13 mouse cellular contexts compared by ENCODE assay signal in the genomic region with DNA sequence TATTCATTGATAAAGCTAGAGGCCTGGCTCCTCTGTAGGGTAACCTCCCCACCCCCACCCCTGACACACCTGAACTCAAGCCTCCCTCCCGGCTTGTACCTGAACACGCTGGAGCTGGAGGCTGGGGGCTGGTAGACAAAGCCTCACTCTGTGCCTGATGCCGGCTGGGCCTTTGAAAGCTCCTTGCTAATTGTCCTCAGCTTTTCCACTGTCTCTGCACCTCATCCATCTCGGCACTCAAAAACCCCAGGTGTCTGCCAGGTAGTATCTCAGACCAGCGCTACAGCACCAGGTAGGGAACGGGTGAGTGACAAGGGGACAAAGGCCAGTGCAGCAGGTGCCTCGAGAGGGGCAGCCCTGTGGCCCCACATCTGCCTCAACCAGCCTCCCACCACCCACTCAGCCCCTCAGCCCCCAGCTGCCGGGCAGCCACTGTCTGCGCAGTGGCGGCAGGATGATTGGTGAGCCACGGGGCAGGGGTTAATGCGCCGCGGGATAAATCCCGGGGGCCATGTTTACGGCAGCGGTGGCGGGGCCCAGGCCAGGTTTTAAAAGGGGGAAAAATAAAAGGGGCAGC. TPM values are rescaled to one million over a fixed set of nuclear protein-coding genes. Genes with fewer than 3 reads are reported as not detected.
DNase-seq lines count a peak whose midpoint lies in the region; ATAC-seq lines count a peak whose summit lies in the region.
"Had no signal": no experiment of that assay in that cellular context is flagged by ENCODE, and none has a peak within 500 bp of the region (broad histone marks: within the 10 kb centered on the region; RNA-seq: fewer than 3 reads in every experiment).

No protein-coding gene starts in this region.

- H3K27ac ChIP-seq in kidney, embryonic 15.5 days = no peak overlapping the region
- H3K27ac ChIP-seq in embryonic facial prominence, embryonic 11.5 days (replicated peaks; ENCODE audit: low read depth, low read length) = no peak overlapping the region
- H3K27ac ChIP-seq in limb, embryonic 10.5 days = peak overlapping the region; percentile 61
- H3K27ac ChIP-seq in neural tube, embryonic 11.5 days (ENCODE audit: low read depth, low read length) = no peak overlapping the region
- H3K27ac ChIP-seq: layer of hippocampus, adult 2 months had no signal

- WGBS in kidney, embryonic 15.5 days = 5% methylated on average over 18 of the region's 18 CpGs
- 4% methylated on average over 18 of the region's 18 CpGs for WGBS in embryonic facial prominence, embryonic 11.5 days
- 1% methylated on average over 18 of the region's 18 CpGs for WGBS in limb, embryonic 10.5 days
- 1% methylated on average over 18 of the region's 18 CpGs for WGBS in neural tube, embryonic 11.5 days

- no peaks in the 10 kb centered on the region for H3K9me3 ChIP-seq in kidney, embryonic 15.5 days (replicated peaks)
- no peaks in the 10 kb centered on the region for H3K9me3 ChIP-seq in embryonic facial prominence, embryonic 11.5 days (replicated peaks; ENCODE audit: control insufficient read depth, low read length)
- no peaks in the 10 kb centered on the region for H3K9me3 ChIP-seq in limb, embryonic 10.5 days (replicated peaks)
- no peaks in the 10 kb centered on the region for H3K9me3 ChIP-seq in neural tube, embryonic 11.5 days (ENCODE audit: control insufficient read depth, low read length)

- H3K4me3 ChIP-seq in kidney, embryonic 15.5 days (replicated peaks) = no peak overlapping the region
- H3K4me3 ChIP-seq in embryonic facial prominence, embryonic 11.5 days (ENCODE audit: low read depth, low read length) = no peak overlapping the region
- H3K4me3 ChIP-seq in limb, embryonic 10.5 days = peak overlapping the region; percentile 30
- no peak overlapping the region for H3K4me3 ChIP-seq in neural tube, embryonic 11.5 days (ENCODE audit: low read depth, low read length)
- H3K4me3 ChIP-seq: layer of hippocampus, adult 2 months had no signal

- peak overlapping the region; percentile 23; the same call in 1 of the 2 replicates for H3K4me2 ChIP-seq in kidney, embryonic 15.5 days
- peak overlapping the region; percentile 19; the same call in 1 of the 2 replicates for H3K4me2 ChIP-seq in embryonic facial prominence, embryonic 11.5 days (ENCODE audit: low read depth, low read length)
- H3K4me2 ChIP-seq in neural tube, embryonic 11.5 days (ENCODE audit: low read depth) = peak overlapping the region; percentile 17; the same call in 1 of the 2 replicates

- DNase-seq in kidney, adult 8-10 months = no peak
- DNase-seq in embryonic facial prominence, embryonic 11.5 days (ENCODE audit: low spot score) = no peak
- peak; percentile 72 for DNase-seq in limb, embryonic 10.5 days (ENCODE audit: low spot score)
- DNase-seq in neural tube, embryonic 11.5 days (ENCODE audit: low spot score) = peak; percentile 79
- DNase-seq in layer of hippocampus, postnatal 10 days (ENCODE audit: low spot score in 2 of 2) = no peak
- DNase-seq in cerebellum, postnatal 4 days (ENCODE audit: low spot score in 2 of 2) = no peak
- no peak for DNase-seq in gastrocnemius, postnatal 36 days
- DNase-seq: liver; lung, postnatal 14 days; thymus, postnatal 14 days had no signal

- intact Hi-C loops in gastrocnemius, postnatal 36 days (cut with DNase I) = no loop called here

- peak; percentile 33 for ATAC-seq in kidney, embryonic 15.5 days (replicated peaks; ENCODE audit: low FRiP score)
- 0 out of 2 replicates have a peak, but pooled peaks have one; percentile 9 for ATAC-seq in embryonic facial prominence, embryonic 11.5 days (replicated peaks; ENCODE audit: insufficient number of reproducible peaks, low FRiP score, low TSS enrichment, low read depth)
- peak; percentile 56; the same call in 1 of the 2 replicates for ATAC-seq in neural tube, embryonic 11.5 days (ENCODE audit: insufficient read depth, low FRiP score, low TSS enrichment)
- ATAC-seq: activated CD4-positive, CD25-positive, alpha-beta regulatory T cell, adult 4 months had no signal

- no peaks in the 10 kb centered on the region for H3K36me3 ChIP-seq in kidney, embryonic 15.5 days
- no peaks in the 10 kb centered on the region for H3K36me3 ChIP-seq in embryonic facial prominence, embryonic 11.5 days (replicated peaks; ENCODE audit: control insufficient read depth, insufficient read depth, low read depth, low read length)
- no peaks in the 10 kb centered on the region for H3K36me3 ChIP-seq in limb, embryonic 10.5 days
- no peaks in the 10 kb centered on the region for H3K36me3 ChIP-seq in neural tube, embryonic 11.5 days (ENCODE audit: control insufficient read depth, insufficient read depth, low read length)

- H3K9ac ChIP-seq in kidney, embryonic 15.5 days = 0 out of 2 replicates have a peak overlapping the region, but pooled peaks have one; percentile 5
- H3K9ac ChIP-seq in embryonic facial prominence, embryonic 11.5 days (replicated peaks; ENCODE audit: low read length) = peak overlapping the region; percentile 32; the same call in 1 of the 2 replicates
- 0 out of 2 replicates have a peak overlapping the region, but pooled peaks have one; percentile 8 for H3K9ac ChIP-seq in neural tube, embryonic 11.5 days (ENCODE audit: low read length)

- peaks cover 85% of the 10 kb centered on the region for H3K27me3 ChIP-seq in kidney, embryonic 15.5 days
- 0 out of 2 replicates have a peak, but pooled peaks cover 2% of the 10 kb centered on the region for H3K27me3 ChIP-seq in embryonic facial prominence, embryonic 11.5 days (ENCODE audit: control insufficient read depth, insufficient read depth, low read length)
- peaks cover 97% of the 10 kb centered on the region for H3K27me3 ChIP-seq in limb, embryonic 10.5 days (ENCODE audit: low read depth, poor library complexity, severe bottlenecking)
- H3K27me3 ChIP-seq in neural tube, embryonic 11.5 days (ENCODE audit: control insufficient read depth, insufficient read depth, low read length) = peaks cover 43% of the 10 kb centered on the region

- peaks cover 67% of the 10 kb centered on the region for H3K4me1 ChIP-seq in kidney, embryonic 15.5 days
- peaks cover 17% of the 10 kb centered on the region for H3K4me1 ChIP-seq in embryonic facial prominence, embryonic 11.5 days (ENCODE audit: control insufficient read depth, insufficient read depth, low read length)
- peaks cover 84% of the 10 kb centered on the region for H3K4me1 ChIP-seq in limb, embryonic 10.5 days
- peaks cover 26% of the 10 kb centered on the region for H3K4me1 ChIP-seq in neural tube, embryonic 11.5 days (ENCODE audit: control insufficient read depth, insufficient read depth, low read length)

RNA-seq across cellular contexts. Expression of a gene that starts 20.3 kb away (rescaled TPM):
- polyA plus RNA-seq in kidney, embryonic 15.5 days (2015; fragmentation: Nextera tagmentation; extraction: Ambion mirVana) = 206 and 224 TPM in 2 replicates
- polyA plus RNA-seq in embryonic facial prominence, embryonic 11.5 days (2014; fragmentation: Nextera tagmentation; extraction: Ambion mirVana) = 217 and 252 TPM in 2 replicates
- 252 and 263 TPM in 2 replicates for polyA plus RNA-seq in limb, embryonic 10.5 days (2016; fragmentation: Nextera tagmentation; extraction: Ambion mirVana)
- polyA plus RNA-seq in neural tube, embryonic 11.5 days (2014; fragmentation: Nextera tagmentation; extraction: Ambion mirVana) = 248 and 255 TPM in 2 replicates
- total RNA-seq in layer of hippocampus, postnatal 10 days (2021) = 100 to 1,000 TPM; 202 to 240 TPM
- 10 to 100 TPM; 45.4 to 49.9 TPM for total RNA-seq in gastrocnemius, postnatal 36 days (2021)

RNA-seq across cellular contexts. Expression of a gene that starts 31.6 kb away (rescaled TPM):
- polyA plus RNA-seq in kidney, embryonic 15.5 days (2015; fragmentation: Nextera tagmentation; extraction: Ambion mirVana) = 1,089 and 1,191 TPM in 2 replicates
- polyA plus RNA-seq in embryonic facial prominence, embryonic 11.5 days (2014; fragmentation: Nextera tagmentation; extraction: Ambion mirVana) = 741 and 769 TPM in 2 replicates
- polyA plus RNA-seq in limb, embryonic 10.5 days (2016; fragmentation: Nextera tagmentation; extraction: Ambion mirVana) = 862 and 928 TPM in 2 replicates
- polyA plus RNA-seq in neural tube, embryonic 11.5 days (2014; fragmentation: Nextera tagmentation; extraction: Ambion mirVana) = 706 and 761 TPM in 2 replicates
- 100 to 1,000 TPM; 688 to 834 TPM for total RNA-seq in layer of hippocampus, postnatal 10 days (2021)
- total RNA-seq in gastrocnemius, postnatal 36 days (2021) = 10 to 100 TPM; 80.2 to 87.0 TPM

RNA-seq across cellular contexts. Expression of a gene that starts 55.2 kb away (rescaled TPM):
- 74.6 and 75.3 TPM in 2 replicates for polyA plus RNA-seq in kidney, embryonic 15.5 days (2015; fragmentation: Nextera tagmentation; extraction: Ambion mirVana)
- polyA plus RNA-seq in embryonic facial prominence, embryonic 11.5 days (2014; fragmentation: Nextera tagmentation; extraction: Ambion mirVana) = 82.9 and 88.0 TPM in 2 replicates
- 92.0 and 92.4 TPM in 2 replicates for polyA plus RNA-seq in limb, embryonic 10.5 days (2016; fragmentation: Nextera tagmentation; extraction: Ambion mirVana)
- polyA plus RNA-seq in neural tube, embryonic 11.5 days (2014; fragmentation: Nextera tagmentation; extraction: Ambion mirVana) = 83.5 and 90.4 TPM in 2 replicates
- 10 to 100 TPM; 36.3 to 45.6 TPM for total RNA-seq in layer of hippocampus, postnatal 10 days (2021)
- total RNA-seq in gastrocnemius, postnatal 36 days (2021) = 10 to 100 TPM in 1 of 2 experiments, 1 to 10 TPM in 1; 7.8 to 11.3 TPM

Comparison
In these comparisons a context has a peak if more than half of its experiments do, and no peak if none do; other contexts are left out.
1. DNase-seq: peak in limb, embryonic 10.5 days (single experiment) and neural tube, embryonic 11.5 days (single experiment); none in kidney, adult 8-10 months (0 of 2), embryonic facial prominence, embryonic 11.5 days (single experiment), layer of hippocampus, postnatal 10 days (0 of 2), cerebellum, postnatal 4 days (0 of 2) and gastrocnemius, postnatal 36 days (0 of 2).
2. Peak in every context shown above with its lines, with median percentiles within 50 percentile points of each other: ATAC-seq, H3K4me2 ChIP-seq and H3K9ac ChIP-seq.